Mouse (Mus musculus): ENCODE results near the gene Klhl10. TPM values are rescaled to one million over a fixed set of nuclear protein-coding genes. Genes with fewer than 3 reads are reported as not detected.

The Klhl10 gene
- total and polyA plus RNA-seq, 3 experiments: 0.50 to 1.0 (median 0.86) TPM

DNA sequence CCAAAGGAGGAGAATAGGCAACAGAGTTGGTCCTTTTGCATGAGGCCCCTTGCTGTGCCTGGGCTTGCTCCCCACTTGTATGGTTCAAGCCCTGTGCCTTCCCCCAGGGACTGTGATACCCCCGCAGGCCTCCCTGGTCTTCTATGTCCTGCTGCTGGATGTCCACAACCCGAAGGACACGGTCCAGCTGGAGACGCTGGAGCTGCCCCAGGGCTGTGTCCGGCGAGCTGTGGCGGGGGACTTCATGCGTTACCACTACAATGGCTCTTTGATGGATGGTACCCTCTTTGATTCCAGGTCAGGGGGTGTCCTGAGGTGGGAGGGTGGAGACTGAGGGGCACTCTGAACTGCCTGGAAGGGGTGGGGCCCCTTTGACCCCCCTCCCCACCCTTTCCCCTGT is 20.2 kb upstream of the Klhl10 start:
- intact Hi-C loops (cut with DNase I): no loop called here

DNA sequence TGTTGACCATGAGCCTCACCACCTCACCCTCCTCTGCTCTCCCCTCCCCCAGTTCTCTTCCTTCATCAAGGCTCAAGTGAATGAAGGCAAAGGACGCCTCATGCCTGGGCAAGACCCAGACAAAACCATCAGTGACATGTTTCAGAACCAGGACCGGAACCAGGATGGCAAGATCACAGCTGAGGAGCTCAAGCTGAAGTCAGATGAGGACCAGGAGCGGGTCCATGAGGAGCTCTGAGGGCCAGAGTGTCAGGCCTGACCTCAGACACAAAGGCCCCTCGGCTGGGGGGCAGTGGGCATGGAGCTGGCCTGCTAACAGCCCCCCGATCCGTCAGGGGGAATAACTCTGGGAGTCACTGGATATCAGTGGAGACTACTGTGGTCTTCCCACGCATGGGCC is 17.9 kb upstream of the Klhl10 start:
- peaks cover 3% of the 10 kb centered on the region for H3K4me1 ChIP-seq (ENCODE audit: control insufficient read depth, insufficient read depth, low read length)
- no peaks in the 10 kb centered on the region for H3K79me2 ChIP-seq (replicated peaks; ENCODE audit: control insufficient read depth, insufficient read depth, low read length)
- DNase-seq: no peak
- no peak overlapping the region for H3K27ac ChIP-seq
- H3K4me3 ChIP-seq: no peak overlapping the region
- TF ChIP-seq POLR2A (IDR thresholded peaks at IDR 0.05; ENCODE audit: insufficient read depth, low read depth, low read length): no peak
- no peak for TF ChIP-seq CTCF (IDR thresholded peaks at IDR 0.05)
- TF ChIP-seq EP300 (IDR thresholded peaks at IDR 0.05; ENCODE audit: insufficient read depth, low read depth, low read length): no peak
- intact Hi-C loops (cut with DNase I): no loop called here
- 95% methylated on average over 7 of the region's 7 CpGs for WGBS
- no peak overlapping the region for H3K9ac ChIP-seq (ENCODE audit: low read depth, low read length)
- H3K36me3 ChIP-seq (ENCODE audit: control insufficient read depth, insufficient read depth, low read length): no peaks in the 10 kb centered on the region
- H3K27me3 ChIP-seq (ENCODE audit: control insufficient read depth, insufficient read depth, low read length): no peaks in the 10 kb centered on the region

More for the DNA sequence above, 20.2 kb upstream of the Klhl10 start:
- H3K4me3 ChIP-seq: no peak overlapping the region
- DNase-seq: no peak
- no peak overlapping the region for H3K9ac ChIP-seq (ENCODE audit: low read depth, low read length)
- WGBS: 75% methylated on average over 8 of the region's 8 CpGs
- no peaks in the 10 kb centered on the region for H3K36me3 ChIP-seq (ENCODE audit: control insufficient read depth, insufficient read depth, low read length)
- TF ChIP-seq POLR2A (IDR thresholded peaks at IDR 0.05; ENCODE audit: insufficient read depth, low read depth, low read length) (no peak), CTCF (IDR thresholded peaks at IDR 0.05) (no peak), EP300 (IDR thresholded peaks at IDR 0.05; ENCODE audit: insufficient read depth, low read depth, low read length) (no peak)
- no peaks in the 10 kb centered on the region for H3K27me3 ChIP-seq (ENCODE audit: control insufficient read depth, insufficient read depth, low read length)
- H3K79me2 ChIP-seq (replicated peaks; ENCODE audit: control insufficient read depth, insufficient read depth, low read length): no peaks in the 10 kb centered on the region
- peaks cover under 1% of the 10 kb centered on the region; the same call in 1 of the 2 replicates for H3K4me1 ChIP-seq (ENCODE audit: control insufficient read depth, insufficient read depth, low read length)
- no peak overlapping the region for H3K27ac ChIP-seq

DNA sequence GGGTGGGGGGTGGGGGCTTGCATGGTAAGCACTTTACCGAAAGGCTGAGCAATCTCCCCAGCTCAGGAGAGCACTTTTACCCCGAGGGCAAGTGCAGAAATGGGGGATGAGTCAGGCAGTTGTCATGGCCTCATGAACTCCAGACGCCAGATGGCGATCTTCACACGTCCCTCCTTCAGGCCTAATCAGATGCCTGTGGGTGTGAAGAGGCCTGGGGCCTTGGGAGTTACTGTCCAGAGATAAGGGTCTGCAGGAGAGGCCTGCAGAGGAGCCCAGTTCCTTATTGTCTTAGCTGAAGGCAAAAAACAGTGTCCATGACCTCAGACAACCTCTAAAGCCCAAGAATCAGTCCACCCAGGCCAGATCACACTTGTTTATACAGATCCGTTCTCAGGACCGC is 15.9 kb upstream of the Klhl10 start:
- no peaks in the 10 kb centered on the region for H3K36me3 ChIP-seq (ENCODE audit: control insufficient read depth, insufficient read depth, low read length)
- 20% methylated on average over 7 of the region's 7 CpGs for WGBS
- no peak overlapping the region for H3K9ac ChIP-seq (ENCODE audit: low read depth, low read length)
- H3K4me1 ChIP-seq (ENCODE audit: control insufficient read depth, insufficient read depth, low read length): peaks cover 3% of the 10 kb centered on the region
- H3K4me3 ChIP-seq: no peak overlapping the region
- no peak overlapping the region for H3K27ac ChIP-seq
- TF ChIP-seq CTCF (IDR thresholded peaks at IDR 0.05) (peak; percentile 82), POLR2A (IDR thresholded peaks at IDR 0.05; ENCODE audit: insufficient read depth, low read depth, low read length) (no peak), EP300 (IDR thresholded peaks at IDR 0.05; ENCODE audit: insufficient read depth, low read depth, low read length) (peak; percentile 84)
- intact Hi-C loops (cut with DNase I): loop anchor here (2.0 to 5.0 kb wide), 3 partner anchors 47 to 271 kb away; partner anchors contain the start of gene Klhl11
- peak; percentile 77 to 78 for DNase-seq
- H3K27me3 ChIP-seq (ENCODE audit: control insufficient read depth, insufficient read depth, low read length): no peaks in the 10 kb centered on the region
- H3K79me2 ChIP-seq (replicated peaks; ENCODE audit: control insufficient read depth, insufficient read depth, low read length): no peaks in the 10 kb centered on the region

DNA sequence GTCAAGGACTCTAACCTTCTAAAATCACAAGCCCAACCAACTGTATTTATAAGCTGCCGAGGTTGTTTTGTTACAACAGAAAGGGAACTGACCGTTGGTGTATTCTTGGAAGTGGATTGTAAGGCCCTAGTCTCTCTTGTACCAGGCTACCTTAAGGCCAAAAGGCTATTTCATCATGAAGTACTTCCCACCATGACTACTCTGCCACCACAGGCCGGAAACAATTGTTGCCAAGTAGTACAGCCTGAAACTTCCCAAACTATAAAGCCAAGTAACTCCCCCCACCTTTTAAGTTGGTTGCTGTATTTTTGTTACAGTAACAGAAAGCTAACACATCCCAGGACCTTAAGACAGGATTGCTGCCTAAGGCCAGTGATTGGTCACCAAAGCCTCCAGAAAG is 14.9 kb upstream of the Klhl10 start:
- DNase-seq: no peak
- H3K4me3 ChIP-seq: no peak overlapping the region
- no peaks in the 10 kb centered on the region for H3K79me2 ChIP-seq (replicated peaks; ENCODE audit: control insufficient read depth, insufficient read depth, low read length)
- TF ChIP-seq POLR2A (IDR thresholded peaks at IDR 0.05; ENCODE audit: insufficient read depth, low read depth, low read length): no peak
- TF ChIP-seq CTCF (IDR thresholded peaks at IDR 0.05): no peak
- TF ChIP-seq EP300 (IDR thresholded peaks at IDR 0.05; ENCODE audit: insufficient read depth, low read depth, low read length): no peak
- no peaks in the 10 kb centered on the region for H3K27me3 ChIP-seq (ENCODE audit: control insufficient read depth, insufficient read depth, low read length)
- intact Hi-C loops (cut with DNase I): loop anchor here (2.0 to 5.0 kb wide), 3 partner anchors 46 to 270 kb away; partner anchors contain the start of gene Klhl11
- H3K27ac ChIP-seq: no peak overlapping the region
- no peak overlapping the region for H3K9ac ChIP-seq (ENCODE audit: low read depth, low read length)
- H3K36me3 ChIP-seq (ENCODE audit: control insufficient read depth, insufficient read depth, low read length): no peaks in the 10 kb centered on the region
- H3K4me1 ChIP-seq (ENCODE audit: control insufficient read depth, insufficient read depth, low read length): peaks cover 3% of the 10 kb centered on the region
- 49% methylated on average over 3 of the region's 3 CpGs for WGBS

DNA sequence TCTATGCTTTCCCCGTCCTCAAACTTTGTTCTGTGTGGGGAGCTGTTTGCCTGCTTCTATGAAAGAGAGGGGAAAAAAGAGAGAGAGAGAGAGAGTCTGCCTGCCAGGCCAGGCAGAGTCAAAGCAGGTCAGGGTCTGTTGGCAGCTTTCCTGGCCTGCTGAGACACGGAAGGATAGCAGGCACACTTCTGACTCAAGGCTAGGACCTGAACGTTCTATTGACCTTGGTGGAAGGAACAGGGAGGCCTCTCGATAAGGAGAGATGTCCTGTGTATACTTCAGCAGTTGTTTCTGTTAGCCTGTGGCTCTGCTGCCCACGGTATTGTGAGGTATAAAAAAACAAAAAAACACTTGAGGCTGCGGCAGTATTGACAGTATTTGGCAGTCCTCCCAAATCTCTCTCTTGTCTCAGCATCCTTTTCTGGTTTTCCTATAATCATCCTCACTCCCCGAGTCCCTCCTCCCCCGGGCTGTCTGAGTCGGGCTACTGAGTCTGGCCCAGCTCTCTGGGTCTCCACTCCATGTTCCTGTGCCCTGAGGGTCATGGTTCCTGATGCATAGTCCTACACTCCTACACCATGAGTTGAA is 13.0 kb upstream of the Klhl10 start:
- peaks cover 3% of the 10 kb centered on the region for H3K4me1 ChIP-seq (ENCODE audit: control insufficient read depth, insufficient read depth, low read length)
- H3K36me3 ChIP-seq (ENCODE audit: control insufficient read depth, insufficient read depth, low read length): no peaks in the 10 kb centered on the region
- DNase-seq: peak; percentile 52 to 61
- H3K79me2 ChIP-seq (replicated peaks; ENCODE audit: control insufficient read depth, insufficient read depth, low read length): no peaks in the 10 kb centered on the region
- no peak for TF ChIP-seq POLR2A (IDR thresholded peaks at IDR 0.05; ENCODE audit: insufficient read depth, low read depth, low read length)
- no peak for TF ChIP-seq EP300 (IDR thresholded peaks at IDR 0.05; ENCODE audit: insufficient read depth, low read depth, low read length)
- TF ChIP-seq CTCF (IDR thresholded peaks at IDR 0.05): no peak
- peak overlapping the region; percentile 75 for H3K27ac ChIP-seq
- H3K9ac ChIP-seq (ENCODE audit: low read depth, low read length): no peak overlapping the region
- 13% methylated on average over 9 of the region's 9 CpGs for WGBS
- no peak overlapping the region for H3K4me3 ChIP-seq
- no peaks in the 10 kb centered on the region for H3K27me3 ChIP-seq (ENCODE audit: control insufficient read depth, insufficient read depth, low read length)
- intact Hi-C loops (cut with DNase I): loop anchor here (5.0 kb wide), 1 partner anchor 269 kb away; no protein-coding TSS in a partner anchor

DNA sequence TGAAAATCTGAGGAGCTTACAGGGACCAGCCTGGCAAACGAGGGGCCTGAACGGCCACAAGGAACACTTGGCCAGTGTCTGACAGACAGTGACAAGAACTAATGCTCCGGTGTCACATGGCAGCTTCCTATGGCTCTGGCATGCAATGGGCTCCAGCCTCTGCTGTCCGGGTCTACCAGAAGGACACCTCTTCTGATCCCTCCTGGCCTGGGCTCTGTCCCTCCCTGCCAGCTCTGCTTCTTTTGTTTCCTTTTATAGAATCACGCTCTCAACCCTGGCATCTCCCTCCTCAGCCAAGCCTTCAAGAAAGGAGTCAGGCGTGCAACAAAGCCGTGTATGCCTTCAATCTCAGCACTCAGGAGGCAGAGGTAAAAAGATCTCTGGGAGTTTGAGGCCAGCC is 11.7 kb upstream of the Klhl10 start:
- H3K4me3 ChIP-seq: no peak overlapping the region
- no peaks in the 10 kb centered on the region for H3K27me3 ChIP-seq (ENCODE audit: control insufficient read depth, insufficient read depth, low read length)
- peaks cover 3% of the 10 kb centered on the region for H3K4me1 ChIP-seq (ENCODE audit: control insufficient read depth, insufficient read depth, low read length)
- intact Hi-C loops (cut with DNase I): no loop called here
- peak in 1 of 2 experiments; percentile 62 for DNase-seq
- WGBS: 64% methylated on average over 7 of the region's 7 CpGs
- no peak overlapping the region for H3K9ac ChIP-seq (ENCODE audit: low read depth, low read length)
- H3K36me3 ChIP-seq (ENCODE audit: control insufficient read depth, insufficient read depth, low read length): no peaks in the 10 kb centered on the region
- H3K79me2 ChIP-seq (replicated peaks; ENCODE audit: control insufficient read depth, insufficient read depth, low read length): no peaks in the 10 kb centered on the region
- H3K27ac ChIP-seq: peak overlapping the region; percentile 75
- no peak for TF ChIP-seq EP300 (IDR thresholded peaks at IDR 0.05; ENCODE audit: insufficient read depth, low read depth, low read length)

Measured in heart, adult 2 months (tissue).